Mouse (Mus musculus) midbrain, embryonic 16.5 days (tissue): Measurements from ENCODE around the gene Slc25a47. TPM values are rescaled to one million over a fixed set of nuclear protein-coding genes. Genes with fewer than 3 reads are reported as not detected.

Experiments
- ATAC-seq: fragments of 200-750 bp; cut with Nextera tagmentation; 2 replicates; pipeline ENCODE4 v1.8.0; 2017; ENCODE audit warnings: moderate TSS enrichment
- H3K27ac ChIP-seq: fragments of 300-500 bp; sonication (generic); 2 replicates; pipeline ENCODE4 v1.5.1; 2014; ENCODE audit warnings: mild to moderate bottlenecking, low read length, mixed read lengths
- H3K27me3 ChIP-seq: fragments of 300-500 bp; sonication (generic); 2 replicates; pipeline ENCODE4 v1.6.1; 2014; ENCODE audit warnings: low read depth, low read length, mixed read lengths; ENCODE audit not compliant: control insufficient read depth, insufficient read depth
- H3K36me3 ChIP-seq: fragments of 300-500 bp; sonication (generic); 2 replicates; pipeline ENCODE4 v1.6.1; 2014; ENCODE audit warnings: mild to moderate bottlenecking, low read length, moderate library complexity, mixed read lengths; ENCODE audit not compliant: control insufficient read depth, insufficient read depth
- H3K4me1 ChIP-seq: fragments of 300-500 bp; sonication (generic); 2 replicates; pipeline ENCODE4 v1.6.1; 2014; ENCODE audit warnings: mild to moderate bottlenecking, low read length, mixed read lengths; ENCODE audit not compliant: control insufficient read depth, insufficient read depth
- H3K4me2 ChIP-seq: fragments of 300-500 bp; sonication (generic); 2 replicates; pipeline ENCODE4 v1.6.1; 2014; ENCODE audit warnings: mild to moderate bottlenecking, low read length, mixed read lengths
- H3K4me3 ChIP-seq: fragments of 300-500 bp; sonication (generic); 2 replicates; pipeline ENCODE4 v1.5.1; 2014; ENCODE audit warnings: low read depth, mild to moderate bottlenecking, low read length, moderate library complexity, mixed read lengths
- H3K9ac ChIP-seq: fragments of 300-500 bp; sonication (generic); 2 replicates; pipeline ENCODE4 v1.6.1; 2014; ENCODE audit warnings: low read depth, low read length, mixed read lengths
- H3K9me3 ChIP-seq: fragments of 300-500 bp; sonication (generic); replicated peaks from 2 replicates; pipeline ENCODE4 v1.6.1; 2014; ENCODE audit warnings: mild to moderate bottlenecking, low read length, mixed read lengths; ENCODE audit not compliant: control insufficient read depth, poor library complexity, severe bottlenecking
- WGBS: fragments of 180-500 bp; shearing (Covaris S2); extraction: QIAGEN DNeasy Blood & Tissue Kit; methylation state at CpG from one replicate; pipeline ENCODE4 v1.1.7; 2014; 5-methylcytosine and 5-hydroxymethylcytosine counted together
- polyA plus RNA-seq: library from polyadenylated mRNA; unstranded; fragments of >200 nt; fragmentation: Nextera tagmentation; extraction: Ambion mirVana; gene quantifications from 2 replicates; pipeline ENCODE4 v1.2.1, GENCODE M21; 2015

Gene Slc25a47
- polyA plus RNA-seq, 1 experiment from 2014 or later: 6.4 TPM

DNA sequence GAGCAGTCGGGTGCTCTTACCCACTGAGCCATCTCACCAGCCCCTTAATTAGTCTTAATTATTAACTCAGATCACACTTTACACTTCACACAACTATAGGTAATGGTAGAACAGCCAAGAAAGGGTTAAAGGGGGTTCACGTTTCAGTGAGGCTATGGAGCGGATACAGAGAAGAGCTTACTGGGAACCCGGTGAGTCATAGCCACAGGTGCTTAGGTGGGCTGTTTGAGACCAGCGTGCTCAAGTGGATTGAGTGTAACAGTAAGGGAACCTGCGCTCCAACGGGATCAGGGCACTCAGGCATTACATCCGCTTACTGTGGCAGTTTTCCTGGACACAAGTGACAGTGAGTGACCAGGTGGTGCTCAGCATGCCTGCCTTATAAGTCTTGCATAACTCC is 12.8 kb upstream of the Slc25a47 start:
- Histone ChIP-seq H3K36me3 (peaks cover 7% of the 10 kb centered on the region; the same call in 1 of the 2 replicates), H3K4me1 (no peaks in the 10 kb centered on the region), H3K9ac (no peak overlapping the region), H3K27ac (no peak overlapping the region), H3K27me3 (no peaks in the 10 kb centered on the region), H3K9me3 (no peaks in the 10 kb centered on the region), H3K4me3 (no peak overlapping the region), H3K4me2 (no peak overlapping the region)
- ATAC-seq: no peak
- WGBS: 76% methylated on average over 8 of the region's 8 CpGs

DNA sequence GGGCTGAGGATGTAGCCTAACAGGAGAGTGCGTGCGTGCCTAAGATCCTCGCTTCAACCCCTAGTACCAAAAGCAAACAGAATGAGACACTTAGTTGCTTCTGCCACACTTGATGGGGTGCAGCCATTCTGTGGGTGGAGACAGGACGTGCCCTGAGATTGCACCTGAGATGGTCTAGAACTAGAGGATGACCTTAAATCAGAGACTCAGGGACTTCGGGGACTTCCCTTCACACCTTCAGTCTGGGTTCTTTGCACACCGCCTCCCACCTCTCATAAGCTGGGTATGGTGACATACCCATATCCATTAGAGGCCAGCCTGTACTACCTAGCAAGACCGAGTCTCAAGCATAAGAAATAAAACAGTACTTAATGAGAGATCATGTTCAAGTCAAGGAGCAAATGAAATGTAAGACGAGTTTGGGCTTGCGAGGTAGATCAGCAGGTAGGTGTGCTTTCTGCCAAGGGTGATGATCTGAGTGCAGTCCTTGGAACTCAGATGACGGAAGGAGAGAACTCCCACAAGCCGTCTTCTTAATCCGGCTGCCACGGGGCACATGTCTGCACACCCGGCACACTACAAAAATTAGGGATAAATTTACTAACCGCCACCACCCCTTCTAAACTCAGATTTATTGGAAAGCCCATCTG is 11.5 kb upstream of the Slc25a47 start:
- H3K4me1 ChIP-seq: no peaks in the 10 kb centered on the region
- H3K4me2 ChIP-seq: no peak overlapping the region
- H3K36me3 ChIP-seq: peaks cover 7% of the 10 kb centered on the region; the same call in 1 of the 2 replicates
- H3K27me3 ChIP-seq: no peaks in the 10 kb centered on the region
- ATAC-seq: no peak
- H3K27ac ChIP-seq: no peak overlapping the region
- H3K9ac ChIP-seq: no peak overlapping the region
- no peak overlapping the region for H3K4me3 ChIP-seq
- no peaks in the 10 kb centered on the region for H3K9me3 ChIP-seq
- WGBS: 92% methylated on average over 15 of the region's 15 CpGs

DNA sequence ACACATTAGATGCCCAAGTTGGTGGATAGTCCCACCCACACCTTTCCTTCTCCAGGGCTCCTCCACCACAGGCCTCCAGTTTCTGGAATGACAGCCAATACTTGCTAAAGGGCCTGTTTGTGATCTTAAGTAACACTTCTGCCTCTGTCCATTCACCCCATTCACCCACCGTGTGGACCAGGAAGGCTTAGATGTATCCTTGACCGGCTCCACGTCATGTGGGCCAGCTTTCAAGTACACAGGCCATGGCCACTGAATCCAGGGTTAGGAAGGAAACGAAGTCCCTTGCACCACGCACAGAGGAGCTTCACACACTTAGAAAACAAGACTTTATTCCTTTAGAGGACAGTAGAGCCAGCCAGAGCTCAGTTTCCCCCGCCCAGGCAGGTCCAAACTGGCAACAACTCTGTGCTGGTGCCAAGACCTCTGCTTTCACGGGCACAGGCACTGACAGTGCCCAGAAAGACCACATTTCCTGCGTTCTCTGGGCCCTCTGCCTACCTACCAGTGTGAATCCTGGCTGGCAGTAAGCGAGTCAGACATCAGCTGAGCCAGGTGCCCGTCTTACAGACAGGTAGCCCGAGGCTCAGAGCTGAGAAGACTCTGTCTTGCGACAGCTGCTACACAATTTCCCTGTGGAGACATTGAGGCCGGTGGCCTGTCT is 10.2 kb upstream of the Slc25a47 start:
- no peak overlapping the region for H3K9ac ChIP-seq
- H3K4me3 ChIP-seq: no peak overlapping the region
- no peaks in the 10 kb centered on the region for H3K4me1 ChIP-seq
- WGBS: 93% methylated on average over 13 of the region's 13 CpGs
- H3K27ac ChIP-seq: no peak overlapping the region
- H3K27me3 ChIP-seq: no peaks in the 10 kb centered on the region
- H3K9me3 ChIP-seq: no peaks in the 10 kb centered on the region
- H3K4me2 ChIP-seq: no peak overlapping the region
- ATAC-seq: no peak
- H3K36me3 ChIP-seq: peaks cover 7% of the 10 kb centered on the region; the same call in 1 of the 2 replicates

DNA sequence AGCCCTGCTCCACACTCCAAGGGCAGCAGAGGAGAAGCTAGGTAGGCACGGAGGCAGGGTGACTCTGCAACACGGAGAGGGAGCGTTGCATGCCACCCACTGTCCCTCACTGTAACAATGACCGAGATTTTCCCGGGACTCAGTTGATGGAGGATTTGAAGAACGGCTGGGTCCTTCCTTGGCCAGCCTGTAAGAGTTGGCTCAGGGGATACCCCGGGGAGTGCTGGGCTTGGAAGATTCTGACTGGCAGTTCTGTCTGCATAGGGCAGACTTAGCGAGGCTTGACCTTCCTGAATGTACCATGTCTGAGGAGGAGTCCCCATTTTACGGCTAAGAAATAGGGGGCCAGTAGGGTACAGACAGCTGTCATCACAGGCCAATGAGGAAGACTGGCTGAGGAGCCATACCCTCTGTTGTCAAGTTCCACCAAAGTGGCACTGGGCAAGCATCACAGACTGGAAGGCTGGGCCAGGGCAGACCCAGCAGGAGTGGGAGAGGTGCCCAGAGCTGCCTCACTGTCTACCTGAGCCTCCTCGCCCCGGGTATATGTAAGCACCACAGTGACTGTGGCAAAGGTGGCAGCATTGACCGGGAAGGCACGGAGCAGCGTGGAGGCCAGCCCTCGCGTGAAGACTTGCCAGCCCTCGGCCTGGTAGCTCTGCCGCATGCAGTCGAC is 9.4 kb upstream of the Slc25a47 start:
- WGBS: 96% methylated on average over 19 of the region's 19 CpGs
- H3K4me1 ChIP-seq: no peaks in the 10 kb centered on the region
- no peak overlapping the region for H3K9ac ChIP-seq
- peaks cover 7% of the 10 kb centered on the region; the same call in 1 of the 2 replicates for H3K36me3 ChIP-seq
- H3K4me2 ChIP-seq: no peak overlapping the region
- no peak overlapping the region for H3K4me3 ChIP-seq
- no peaks in the 10 kb centered on the region for H3K9me3 ChIP-seq
- H3K27me3 ChIP-seq: no peaks in the 10 kb centered on the region
- H3K27ac ChIP-seq: no peak overlapping the region
- ATAC-seq: no peak

DNA sequence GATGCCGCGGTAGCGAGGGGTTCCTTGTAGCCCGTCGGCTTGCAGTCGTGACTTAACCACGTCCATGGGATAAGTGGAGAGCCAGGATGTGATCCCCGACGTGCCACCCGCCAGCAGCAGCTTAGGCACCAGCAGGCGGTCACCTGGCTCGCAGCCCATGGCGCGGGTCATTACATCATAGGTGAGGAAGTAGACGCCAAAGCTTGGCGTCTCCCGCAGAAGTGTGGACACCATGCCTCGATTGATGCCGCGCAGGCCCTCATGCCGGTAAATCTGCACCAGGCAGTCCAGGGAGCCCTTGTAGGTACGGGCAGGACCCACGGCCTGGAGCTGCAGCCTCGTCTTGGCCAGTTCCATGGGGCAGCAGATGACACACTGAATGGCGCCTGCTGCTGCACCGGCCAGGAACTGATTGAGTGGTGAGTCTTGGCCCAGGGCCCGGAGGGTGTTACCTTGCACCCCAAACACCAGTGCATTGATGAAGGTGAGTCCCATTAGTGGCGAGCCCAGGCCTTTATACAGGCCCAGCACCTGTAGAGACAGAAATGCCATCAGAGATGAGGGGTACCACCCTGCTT is 8.8 kb upstream of the Slc25a47 start:
- peaks cover 7% of the 10 kb centered on the region; the same call in 1 of the 2 replicates for H3K36me3 ChIP-seq
- H3K27me3 ChIP-seq: no peaks in the 10 kb centered on the region
- H3K9me3 ChIP-seq: no peaks in the 10 kb centered on the region
- no peak overlapping the region for H3K27ac ChIP-seq
- H3K4me1 ChIP-seq: no peaks in the 10 kb centered on the region
- no peak for ATAC-seq
- H3K4me2 ChIP-seq: no peak overlapping the region
- no peak overlapping the region for H3K9ac ChIP-seq
- no peak overlapping the region for H3K4me3 ChIP-seq
- WGBS: 95% methylated on average over 28 of the region's 28 CpGs

DNA sequence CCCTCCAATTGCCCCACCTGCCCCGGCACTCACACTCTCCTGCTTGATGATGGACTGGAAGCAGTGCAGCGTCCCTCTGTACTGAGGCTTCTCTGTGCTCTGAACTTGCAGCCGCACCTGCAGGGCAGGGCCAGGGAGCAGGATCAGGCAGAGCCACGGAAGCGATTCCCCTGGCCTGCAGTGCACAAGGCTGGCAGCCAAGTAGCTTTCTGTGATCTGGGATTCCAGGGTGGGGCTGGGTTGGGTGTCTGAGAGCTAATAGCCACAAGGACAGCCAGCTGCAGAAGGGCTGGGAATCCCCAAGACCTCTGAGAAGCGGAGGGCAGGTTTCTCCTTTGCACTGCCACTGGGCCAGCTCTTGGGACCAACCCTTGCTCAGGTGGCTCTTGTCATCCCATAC is 8.2 kb upstream of the Slc25a47 start:
- Histone ChIP-seq H3K9ac (no peak overlapping the region), H3K27ac (no peak overlapping the region), H3K4me2 (no peak overlapping the region), H3K4me3 (no peak overlapping the region), H3K4me1 (no peaks in the 10 kb centered on the region), H3K27me3 (no peaks in the 10 kb centered on the region), H3K9me3 (no peaks in the 10 kb centered on the region), H3K36me3 (peaks cover 7% of the 10 kb centered on the region; the same call in 1 of the 2 replicates)
- WGBS: 90% methylated on average over 6 of the region's 6 CpGs
- no peak for ATAC-seq

DNA sequence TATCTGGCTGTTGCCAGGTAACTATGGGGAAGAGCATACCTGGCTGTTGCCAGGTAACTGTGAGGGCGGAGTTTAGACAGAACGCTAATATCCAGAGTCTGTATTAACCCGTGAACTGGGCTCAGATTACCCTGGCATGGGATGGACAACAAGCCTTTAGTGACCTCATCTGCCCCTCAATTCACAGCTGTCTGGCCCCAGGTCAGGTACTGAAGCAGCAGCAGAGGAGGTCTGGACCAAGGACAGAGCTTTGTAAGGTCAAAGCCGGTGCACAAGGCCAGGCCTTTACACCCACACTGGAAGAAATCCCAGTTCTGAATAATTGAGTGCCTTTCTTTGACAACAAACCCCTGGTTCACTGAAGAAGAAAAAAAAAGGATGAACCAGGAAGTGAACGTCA is 6.2 kb upstream of the Slc25a47 start:
- Histone ChIP-seq H3K4me3 (no peak overlapping the region), H3K27ac (no peak overlapping the region), H3K36me3 (peaks cover 7% of the 10 kb centered on the region; the same call in 1 of the 2 replicates), H3K9ac (no peak overlapping the region), H3K27me3 (no peaks in the 10 kb centered on the region), H3K4me1 (peaks cover 6% of the 10 kb centered on the region), H3K4me2 (no peak overlapping the region), H3K9me3 (no peaks in the 10 kb centered on the region)
- no peak for ATAC-seq
- 84% methylated on average over 5 of the region's 5 CpGs for WGBS

DNA sequence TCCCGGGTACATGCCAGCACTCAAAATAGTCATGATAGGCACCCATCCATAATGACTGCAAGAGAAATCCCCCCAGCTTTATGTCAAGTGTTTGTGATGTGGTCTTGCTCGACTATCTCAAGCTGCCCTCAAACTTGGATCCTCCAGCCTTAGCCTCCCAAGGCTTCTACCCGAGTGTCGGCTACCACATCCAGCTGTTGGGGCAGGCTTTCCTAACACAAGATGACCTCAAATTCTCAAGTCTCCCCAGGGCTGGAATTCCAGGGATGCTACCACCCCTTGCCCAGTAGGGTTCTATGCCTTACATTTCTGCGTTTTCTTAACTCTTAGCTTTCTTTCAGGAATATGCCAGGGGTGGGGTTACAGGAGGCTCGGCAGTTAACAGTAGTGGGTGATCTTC is 5.5 kb upstream of the Slc25a47 start:
- H3K9ac ChIP-seq: no peak overlapping the region
- no peak overlapping the region for H3K4me2 ChIP-seq
- H3K4me3 ChIP-seq: no peak overlapping the region
- no peak overlapping the region for H3K27ac ChIP-seq
- peaks cover 7% of the 10 kb centered on the region; the same call in 1 of the 2 replicates for H3K36me3 ChIP-seq
- H3K4me1 ChIP-seq: peaks cover 11% of the 10 kb centered on the region
- H3K27me3 ChIP-seq: no peaks in the 10 kb centered on the region
- no peaks in the 10 kb centered on the region for H3K9me3 ChIP-seq
- no peak for ATAC-seq
- 84% methylated on average over 6 of the region's 6 CpGs for WGBS
